Mouse (Mus musculus) hindbrain, postnatal 0 days (tissue): ENCODE measurements around the gene Trim68. TPM values are rescaled to one million over a fixed set of nuclear protein-coding genes. Genes with fewer than 3 reads are reported as not detected.

Source experiments
- ATAC-seq: fragments of 200-750 bp; cut with Nextera tagmentation; 2 replicates; pipeline ENCODE4 v1.8.0; 2017; ENCODE audit warnings: mild to moderate bottlenecking, moderate TSS enrichment, moderate library complexity
- DNase-seq: peaks from one replicate; pipeline ENCODE4 v3.0.0-alpha.2; 2015; ENCODE audit warnings: low spot score
- H3K27ac ChIP-seq: fragments of 300-500 bp; sonication (generic); 2 replicates; pipeline ENCODE4 v1.5.1; 2014; ENCODE audit warnings: mild to moderate bottlenecking
- H3K27me3 ChIP-seq: fragments of 300-500 bp; sonication (generic); 2 replicates; pipeline ENCODE4 v1.6.1; 2014; ENCODE audit warnings: low read length, mixed read lengths; ENCODE audit not compliant: insufficient read depth
- H3K36me3 ChIP-seq: fragments of 300-500 bp; sonication (generic); 2 replicates; pipeline ENCODE4 v1.6.1; 2014; ENCODE audit warnings: low read length, mixed read lengths; ENCODE audit not compliant: insufficient read depth
- H3K4me1 ChIP-seq: fragments of 300-500 bp; sonication (generic); 2 replicates; pipeline ENCODE4 v1.6.1; 2014; ENCODE audit warnings: antibody characterized with exemption, low read length, mixed read lengths; ENCODE audit not compliant: insufficient read depth
- H3K4me2 ChIP-seq: fragments of 300-500 bp; sonication (generic); 2 replicates; pipeline ENCODE4 v1.6.1; 2014; ENCODE audit warnings: low read depth, mild to moderate bottlenecking, low read length, moderate library complexity, mixed read lengths
- H3K4me3 ChIP-seq: fragments of 300-500 bp; sonication (generic); 2 replicates; pipeline ENCODE4 v1.5.1; 2014; ENCODE audit warnings: low read length
- H3K9ac ChIP-seq: fragments of 300-500 bp; sonication (generic); replicated peaks from 2 replicates; pipeline ENCODE4 v1.6.1; 2014; ENCODE audit warnings: mild to moderate bottlenecking, low read length, moderate library complexity, mixed read lengths
- H3K9me3 ChIP-seq: fragments of 300-500 bp; sonication (generic); 2 replicates; pipeline ENCODE4 v1.6.1; 2016; ENCODE audit warnings: low read length, mixed read lengths
- CTCF ChIP-seq: IDR thresholded peaks from 2 replicates; pipeline ENCODE4 v1.5.1; 2016; ENCODE audit warnings: antibody characterized with exemption, control low read depth, low read depth
- WGBS: fragments of 180-500 bp; shearing (Covaris S2); extraction: QIAGEN DNeasy Blood & Tissue Kit; methylation state at CpG from one replicate; pipeline ENCODE4 v1.1.7; 2014; 5-methylcytosine and 5-hydroxymethylcytosine counted together
- polyA plus RNA-seq: library from polyadenylated mRNA; unstranded; fragments of >200 nt; fragmentation: Nextera tagmentation; extraction: Ambion mirVana; gene quantifications from 2 replicates; pipeline ENCODE4 v1.2.1, GENCODE M21; 2015
- total RNA-seq: library from RNA; depleted of rRNA; stranded (reverse); fragments of >200 nt; gene quantifications from 2 replicates; pipeline ENCODE4 v1.2.3, GENCODE M21; 2014; rRNA removed

Gene Trim68
- total RNA-seq (2.2 TPM in 2 replicates), polyA plus RNA-seq (5.3 and 6.5 TPM in 2 replicates)

DNA sequence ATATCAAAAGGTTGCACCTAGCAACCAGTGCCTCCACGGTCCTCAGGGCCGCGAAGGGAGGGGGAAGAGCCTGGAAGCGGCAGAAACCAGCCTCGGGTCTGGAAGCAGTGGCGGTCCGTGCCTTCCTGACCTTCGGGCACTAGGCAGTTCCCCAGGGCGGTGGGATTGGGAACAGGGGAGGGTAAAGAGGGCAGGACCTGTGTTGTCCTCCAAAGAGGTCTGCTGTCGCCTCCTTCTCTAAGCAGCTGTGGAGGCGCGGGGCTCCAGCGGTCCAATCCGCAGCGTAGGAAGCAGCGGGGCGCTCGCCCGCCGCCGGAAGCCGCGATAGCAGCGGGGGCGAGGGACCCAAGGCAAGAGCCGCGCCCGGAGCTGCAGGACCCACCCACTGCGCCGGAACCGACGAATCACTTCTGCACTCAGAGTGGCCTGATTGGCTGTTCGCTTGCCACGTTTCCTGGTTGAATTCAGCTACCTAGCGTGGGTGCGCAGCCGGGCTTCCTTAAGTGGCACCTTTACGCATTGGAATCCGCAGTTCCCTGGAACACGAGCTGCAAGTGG is at the start of gene Trim68:
Trim68 (minus strand) TSS at position 384 of the 558 bp plus-strand sequence.
- TF ChIP-seq CTCF = no peak
- under 1% methylated on average over 39 of the region's 40 CpGs for WGBS

DNA sequence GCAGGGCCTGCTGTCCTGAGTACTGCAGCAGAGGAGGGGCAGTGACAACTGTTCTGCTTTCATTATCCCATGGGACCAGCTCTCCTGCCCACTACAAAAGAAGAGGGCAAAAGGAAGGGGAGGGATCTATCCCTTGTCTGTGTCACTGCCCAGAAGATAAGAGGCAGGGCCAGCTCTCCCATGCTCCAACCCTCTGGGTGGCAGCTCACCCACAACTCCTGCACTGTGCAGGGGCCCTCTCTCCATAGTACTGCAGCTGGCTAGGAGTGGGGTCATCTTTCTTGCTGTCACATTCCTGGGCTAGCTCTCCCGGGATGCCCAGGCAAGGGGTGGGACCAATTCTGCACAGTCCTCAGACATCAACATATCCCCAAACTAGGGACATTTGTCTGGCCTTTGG is 46.7 kb upstream of the Trim68 start:
- Histone ChIP-seq H3K4me1 (no peaks in the 10 kb centered on the region), H3K36me3 (no peaks in the 10 kb centered on the region), H3K9me3 (no peaks in the 10 kb centered on the region), H3K4me2 (no peak overlapping the region), H3K4me3 (no peak overlapping the region), H3K9ac (no peak overlapping the region), H3K27me3 (no peaks in the 10 kb centered on the region), H3K27ac (no peak overlapping the region)
- DNase-seq = no peak
- ATAC-seq = no peak; the same call in 1 of the 2 replicates
- TF ChIP-seq CTCF = no peak
- WGBS = 53% methylated on average over 1 of the region's 1 CpGs

More for the DNA sequence above, at the start of gene Trim68:
- no peaks in the 10 kb centered on the region for H3K27me3 ChIP-seq
- no peak within 1 kb of the TSS; the same call in 1 of the 2 replicates for H3K27ac ChIP-seq
- no peaks in the 10 kb centered on the region for H3K9me3 ChIP-seq
- peak; percentile 99 for ATAC-seq
- H3K36me3 ChIP-seq = no peaks in the 10 kb centered on the region
- peak within 1 kb of the TSS; percentile 54 for H3K4me3 ChIP-seq
- no peaks in the 10 kb centered on the region for H3K4me1 ChIP-seq
- peak; percentile 92 for DNase-seq
- H3K4me2 ChIP-seq = peak within 1 kb of the TSS; percentile 76
- peak within 1 kb of the TSS; percentile 60 for H3K9ac ChIP-seq

GRCm38 (mm10) chr7:102727391-102727790 is 40.3 kb upstream of the Trim68 start, which contains the start of gene Olfr559:
Olfr559 (minus strand) TSS chr7:102727491.
- no peak within 1 kb of the TSS for H3K9ac ChIP-seq
- H3K9me3 ChIP-seq = no peaks in the 10 kb centered on the region
- H3K4me2 ChIP-seq = no peak within 1 kb of the TSS
- DNase-seq (no peak), ATAC-seq (no peak)
- H3K4me3 ChIP-seq = no peak within 1 kb of the TSS
- no peaks in the 10 kb centered on the region for H3K36me3 ChIP-seq
- no peak within 1 kb of the TSS for H3K27ac ChIP-seq
- H3K27me3 ChIP-seq = no peaks in the 10 kb centered on the region
- H3K4me1 ChIP-seq = no peaks in the 10 kb centered on the region
- no peak for TF ChIP-seq CTCF

DNA sequence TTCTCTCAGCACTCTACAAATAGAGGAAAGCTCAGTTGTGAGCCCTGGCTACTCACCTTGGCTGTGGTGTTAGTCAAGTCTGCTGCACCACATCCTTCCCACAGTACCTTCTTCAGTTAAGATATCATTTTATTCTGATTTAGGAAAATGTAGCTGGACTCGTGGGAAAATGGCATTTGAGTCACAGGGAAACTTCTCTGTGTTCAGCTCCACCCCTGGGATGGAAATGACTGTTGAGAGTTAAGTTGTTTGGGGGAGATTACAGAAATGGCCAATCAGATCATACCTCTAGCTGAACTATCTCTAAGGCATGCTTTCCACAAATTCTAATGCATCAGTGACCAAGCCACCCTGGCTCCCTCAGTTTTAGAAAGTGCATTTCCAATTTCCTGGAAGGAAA is 31.8 kb upstream of the Trim68 start, which contains the start of gene Olfr33:
Olfr33 (minus strand) TSS at position 101 of the 400 bp plus-strand sequence.
- H3K27ac ChIP-seq = no peak within 1 kb of the TSS
- no peak within 1 kb of the TSS for H3K4me2 ChIP-seq
- H3K9me3 ChIP-seq = no peaks in the 10 kb centered on the region
- H3K36me3 ChIP-seq = no peaks in the 10 kb centered on the region
- ATAC-seq (no peak), DNase-seq (no peak)
- H3K4me1 ChIP-seq = no peaks in the 10 kb centered on the region
- H3K27me3 ChIP-seq = no peaks in the 10 kb centered on the region
- no peak for TF ChIP-seq CTCF
- no peak within 1 kb of the TSS for H3K4me3 ChIP-seq
- no peak within 1 kb of the TSS for H3K9ac ChIP-seq
- 44% methylated on average over 1 of the region's 1 CpGs for WGBS

DNA sequence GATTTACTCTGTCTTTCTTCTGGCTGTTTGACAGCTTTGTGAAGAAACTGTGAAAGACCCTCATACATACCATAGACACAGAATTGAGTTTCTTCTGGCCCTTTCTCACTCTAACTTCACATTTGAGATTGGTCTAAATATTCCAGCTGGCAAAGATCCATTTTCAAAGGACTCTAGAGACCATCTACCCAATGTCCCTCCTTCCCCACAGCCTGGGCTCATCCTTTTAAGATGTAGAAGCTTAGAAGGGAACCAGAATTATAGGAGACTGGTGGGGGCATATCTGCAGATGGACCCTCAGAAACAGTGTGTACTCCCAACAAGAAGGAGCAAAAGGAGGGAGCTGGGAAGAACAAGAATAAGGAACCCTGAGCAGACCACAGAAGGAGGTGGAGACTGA is 14.8 kb upstream of the Trim68 start, which contains the start of gene Olfr558:
Olfr558 (plus strand) TSS at position 301 of the 400 bp plus-strand sequence.
- no peak for ATAC-seq
- Histone ChIP-seq H3K27me3 (no peaks in the 10 kb centered on the region), H3K9ac (no peak within 1 kb of the TSS), H3K27ac (no peak within 1 kb of the TSS), H3K4me3 (no peak within 1 kb of the TSS), H3K36me3 (no peaks in the 10 kb centered on the region), H3K4me2 (no peak within 1 kb of the TSS), H3K9me3 (no peaks in the 10 kb centered on the region), H3K4me1 (no peaks in the 10 kb centered on the region)
- TF ChIP-seq CTCF = no peak
- no peak for DNase-seq

DNA sequence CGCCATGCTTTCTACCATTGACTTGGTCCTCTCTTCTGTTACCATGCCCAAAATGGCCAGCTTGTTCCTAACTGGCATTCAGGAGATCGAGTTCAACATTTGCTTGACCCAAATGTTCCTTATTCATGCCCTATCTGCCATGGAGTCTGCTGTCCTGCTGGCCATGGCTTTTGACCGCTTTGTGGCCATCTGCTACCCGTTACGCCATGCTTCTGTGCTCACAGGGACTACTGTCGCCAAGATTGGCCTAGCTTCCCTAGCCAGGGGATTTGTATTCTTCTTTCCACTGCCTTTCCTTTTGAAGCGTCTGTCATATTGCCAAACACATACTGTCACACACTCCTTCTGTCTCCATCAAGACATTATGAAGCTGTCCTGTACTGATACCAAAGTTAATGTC is 11.3 kb upstream of the Trim68 start:
- no peak overlapping the region for H3K9ac ChIP-seq
- H3K4me3 ChIP-seq = no peak overlapping the region
- H3K4me1 ChIP-seq = no peaks in the 10 kb centered on the region
- no peak overlapping the region for H3K4me2 ChIP-seq
- DNase-seq = no peak
- no peaks in the 10 kb centered on the region for H3K9me3 ChIP-seq
- no peak for TF ChIP-seq CTCF
- no peaks in the 10 kb centered on the region for H3K27me3 ChIP-seq
- no peak overlapping the region for H3K27ac ChIP-seq
- WGBS = 74% methylated on average over 7 of the region's 7 CpGs
- no peak for ATAC-seq
- no peaks in the 10 kb centered on the region for H3K36me3 ChIP-seq
